Mouse (Mus musculus): Measurements from ENCODE around the gene Olfr54. TPM values are rescaled to one million over a fixed set of nuclear protein-coding genes. Genes with fewer than 3 reads are reported as not detected.
"Not testable (repeated sequence)": the region's sequence is repeated elsewhere in the genome, so short reads cannot be mapped to it uniquely, and the experiment has no call there.

Olfr54 gene
- polyA plus RNA-seq, 1 experiment from 2014 or later, result not detected

DNA sequence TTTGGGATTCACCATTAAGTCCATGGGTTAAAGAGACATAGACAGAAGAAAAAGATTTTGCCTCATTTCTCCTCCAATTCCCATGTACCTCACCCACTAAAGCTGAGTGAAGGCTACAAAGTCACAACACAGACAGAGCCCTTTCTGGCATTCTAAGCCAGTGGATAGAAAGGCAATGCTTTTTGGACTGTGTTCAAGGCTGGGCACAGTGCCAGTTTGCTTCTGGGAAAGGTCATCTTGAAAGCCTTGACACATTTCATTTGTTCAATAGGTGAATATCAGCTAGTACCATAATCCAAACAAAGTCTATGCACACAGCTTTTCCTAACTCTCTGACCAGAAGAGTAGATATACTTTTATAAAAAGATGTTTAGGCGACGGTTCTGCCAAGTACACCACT, 21.9 kb downstream of the Olfr54 start:
- no peak overlapping the region for H3K9ac ChIP-seq (replicated peaks)
- H3K4me1 ChIP-seq, result no peaks in the 10 kb centered on the region
- H3K9me3 ChIP-seq, result no peaks in the 10 kb centered on the region
- H3K36me3 ChIP-seq, result no peaks in the 10 kb centered on the region
- ATAC-seq (ENCODE audit: low FRiP score, low read depth), result no peak
- no peak overlapping the region for H3K4me2 ChIP-seq (replicated peaks)
- H3K4me3 ChIP-seq, result no peak overlapping the region
- no peak overlapping the region for H3K27ac ChIP-seq (replicated peaks)
- WGBS, result 90% methylated on average over 2 of the region's 2 CpGs
- H3K27me3 ChIP-seq, result no peaks in the 10 kb centered on the region

DNA sequence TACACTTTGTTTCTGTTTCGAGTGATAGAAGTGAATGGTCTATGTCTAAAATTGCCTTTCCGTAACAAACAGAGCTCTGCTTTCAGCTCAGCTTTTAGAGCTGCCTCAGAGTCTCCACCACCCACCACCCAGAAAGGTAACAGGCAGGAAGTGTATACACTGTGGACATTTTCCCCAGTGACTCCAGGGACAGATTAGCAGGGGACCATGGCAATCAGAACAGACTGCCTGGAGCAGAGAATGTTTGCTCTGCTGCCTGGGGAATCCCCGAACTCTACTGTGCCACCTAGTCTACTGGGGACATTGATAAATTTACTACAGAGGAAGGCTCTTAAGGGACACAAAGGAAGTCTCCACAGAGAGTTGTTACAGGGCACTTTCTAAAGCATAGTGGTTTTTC, 30.7 kb downstream of the Olfr54 start:
- not testable (repeated sequence) for H3K9ac ChIP-seq (replicated peaks); ATAC-seq (ENCODE audit: low FRiP score, low read depth); H3K4me1 ChIP-seq; H3K36me3 ChIP-seq; H3K27me3 ChIP-seq; H3K4me2 ChIP-seq (replicated peaks); H3K4me3 ChIP-seq; H3K9me3 ChIP-seq; H3K27ac ChIP-seq (replicated peaks)
- 73% methylated on average over 3 of the region's 3 CpGs for WGBS

DNA sequence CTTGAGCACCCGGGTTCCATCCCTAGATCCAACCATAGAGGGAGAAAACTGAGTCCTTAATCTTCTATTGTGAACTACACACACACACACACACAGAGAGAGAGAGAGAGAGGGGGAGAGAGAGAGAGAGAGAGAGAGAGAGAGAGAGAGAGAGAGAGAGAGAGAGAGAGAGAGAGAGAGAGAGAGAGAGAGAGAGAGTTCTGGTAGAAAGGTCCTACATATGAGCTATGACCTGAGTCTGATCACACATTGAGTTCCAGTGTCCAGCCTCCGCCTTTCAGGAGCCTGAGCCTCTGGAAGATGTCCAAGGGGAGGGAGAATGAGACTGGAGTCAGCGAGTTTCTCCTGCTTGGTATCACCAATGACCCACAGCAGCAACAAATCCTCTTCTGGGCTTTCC, 33.8 kb downstream of the Olfr54 start, which contains the start of gene Olfr1375:
Gene Olfr1375, plus strand, starts transcription at position 301 of the 400 bp plus-strand sequence.
- H3K4me2 ChIP-seq (replicated peaks); H3K9me3 ChIP-seq; ATAC-seq (ENCODE audit: low FRiP score, low read depth); H3K4me3 ChIP-seq; H3K27me3 ChIP-seq; H3K27ac ChIP-seq (replicated peaks); H3K36me3 ChIP-seq; H3K9ac ChIP-seq (replicated peaks); H3K4me1 ChIP-seq: not testable (repeated sequence)
- 62% methylated on average over 3 of the region's 3 CpGs for WGBS

DNA sequence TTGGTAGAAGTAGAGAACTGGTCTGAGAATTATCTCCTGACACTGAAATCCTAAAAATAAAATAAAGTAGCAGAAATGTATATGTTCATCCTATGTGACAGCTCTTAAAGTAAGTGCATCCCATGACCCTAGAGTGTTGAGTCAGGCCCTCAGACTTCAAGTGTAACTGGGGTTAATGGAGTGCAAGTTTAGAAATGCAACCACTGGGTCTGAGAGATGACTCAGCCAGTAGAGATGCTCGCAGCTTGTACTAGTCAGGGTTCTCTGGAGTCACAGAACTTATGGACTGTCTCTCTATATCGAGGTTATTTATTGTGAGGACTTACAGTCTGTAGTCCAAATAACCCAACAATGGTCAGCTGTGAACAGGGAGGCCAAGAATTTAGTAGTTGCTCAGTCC, 37.6 kb downstream of the Olfr54 start:
- Histone ChIP-seq H3K4me2 (replicated peaks) (no peak overlapping the region), H3K4me1 (no peaks in the 10 kb centered on the region), H3K9me3 (no peaks in the 10 kb centered on the region), H3K36me3 (no peaks in the 10 kb centered on the region), H3K27ac (replicated peaks) (no peak overlapping the region), H3K9ac (replicated peaks) (no peak overlapping the region), H3K27me3 (no peaks in the 10 kb centered on the region), H3K4me3 (no peak overlapping the region)
- WGBS, result 70% methylated on average over 2 of the region's 2 CpGs
- ATAC-seq (ENCODE audit: low FRiP score, low read depth), result no peak

DNA sequence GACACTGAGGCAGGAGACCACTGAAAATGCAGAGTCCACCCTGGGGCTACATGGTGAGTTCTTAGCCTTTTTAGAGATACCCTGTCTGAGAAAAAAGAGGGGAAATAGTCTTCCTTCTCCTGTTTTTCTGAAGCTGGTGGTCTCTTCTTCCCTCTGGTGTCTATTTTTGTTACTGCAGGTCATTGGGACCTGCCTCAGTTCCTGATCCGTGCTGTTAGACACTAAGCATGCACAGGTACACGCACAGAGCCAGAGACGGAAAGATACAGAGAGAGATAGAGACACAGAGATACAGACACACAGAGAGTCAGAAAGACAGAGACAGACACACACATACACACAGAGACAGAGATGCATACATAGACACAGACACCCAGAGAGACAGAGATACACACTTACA, 39.2 kb downstream of the Olfr54 start:
- Histone ChIP-seq H3K4me2 (replicated peaks) (no peak overlapping the region), H3K9ac (replicated peaks) (no peak overlapping the region), H3K36me3 (no peaks in the 10 kb centered on the region), H3K9me3 (no peaks in the 10 kb centered on the region), H3K4me1 (no peaks in the 10 kb centered on the region), H3K27me3 (no peaks in the 10 kb centered on the region), H3K4me3 (no peak overlapping the region), H3K27ac (replicated peaks) (no peak overlapping the region)
- 50% methylated on average over 3 of the region's 3 CpGs for WGBS
- no peak for ATAC-seq (ENCODE audit: low FRiP score, low read depth)

DNA sequence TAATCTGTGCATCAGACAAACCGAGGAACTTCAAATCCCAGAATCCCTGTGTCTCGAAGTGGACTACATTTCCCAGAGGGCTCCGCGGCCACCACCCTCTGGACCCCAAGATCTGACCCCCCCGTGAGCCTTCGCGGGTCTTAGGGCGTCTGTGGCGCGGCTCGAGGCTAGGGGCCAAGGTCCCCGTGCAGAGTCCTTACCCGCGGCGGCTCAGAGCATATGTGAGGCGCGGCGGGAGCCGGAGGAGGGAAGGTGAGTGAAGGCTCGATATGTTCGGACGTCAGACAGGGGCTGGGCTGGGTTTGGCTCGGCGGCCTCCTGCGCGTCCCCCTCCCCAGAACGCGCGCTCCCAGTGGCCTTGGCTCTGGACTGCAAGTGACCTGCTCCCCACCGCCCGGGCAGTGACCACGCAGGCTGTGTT, 45.1 kb downstream of the Olfr54 start, which contains the start of gene Zfp354a:
Gene Zfp354a, plus strand, starts transcription at position 107 of the 421 bp plus-strand sequence.
- H3K9ac ChIP-seq (replicated peaks), result peak within 1 kb of the TSS; percentile 77
- no peaks in the 10 kb centered on the region for H3K27me3 ChIP-seq
- under 1% methylated on average over 31 of the region's 32 CpGs for WGBS
- H3K4me3 ChIP-seq, result peak within 1 kb of the TSS; percentile 77
- H3K36me3 ChIP-seq, result peaks cover 30% of the 10 kb centered on the region
- H3K4me1 ChIP-seq, result peaks cover 11% of the 10 kb centered on the region
- peak within 1 kb of the TSS; percentile 84 for H3K4me2 ChIP-seq (replicated peaks)
- ATAC-seq (ENCODE audit: low FRiP score, low read depth), result peak; percentile 95
- no peaks in the 10 kb centered on the region for H3K9me3 ChIP-seq
- peak within 1 kb of the TSS; percentile 50; the same call in 1 of the 2 replicates for H3K27ac ChIP-seq (replicated peaks)

DNA sequence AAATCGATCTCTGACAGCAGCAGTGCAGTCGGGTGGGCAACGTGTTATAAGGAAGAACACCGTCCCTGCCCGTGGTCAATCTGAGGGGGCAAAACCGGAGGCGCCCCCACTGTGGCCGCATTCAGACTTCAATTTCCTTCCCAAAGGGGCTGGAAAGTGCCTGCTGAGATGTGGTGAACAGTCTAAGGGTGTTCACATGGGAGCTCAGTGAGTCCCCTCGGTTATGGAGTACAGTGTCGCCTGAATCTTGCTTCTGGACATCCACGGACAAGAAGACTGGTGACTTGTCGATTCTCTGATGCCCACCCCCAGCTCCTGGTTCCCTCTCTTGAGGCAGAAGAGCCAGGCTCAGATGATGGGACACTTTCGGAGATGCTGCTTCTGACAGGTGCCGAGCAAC, 45.6 kb downstream of the Olfr54 start:
- peaks cover 35% of the 10 kb centered on the region for H3K36me3 ChIP-seq
- H3K27me3 ChIP-seq, result no peaks in the 10 kb centered on the region
- no peaks in the 10 kb centered on the region for H3K9me3 ChIP-seq
- H3K27ac ChIP-seq (replicated peaks), result no peak overlapping the region
- WGBS, result 19% methylated on average over 14 of the region's 14 CpGs
- no peak; the same call in 1 of the 2 replicates for ATAC-seq (ENCODE audit: low FRiP score, low read depth)
- H3K4me2 ChIP-seq (replicated peaks), result peak overlapping the region; percentile 84
- H3K4me1 ChIP-seq, result peaks cover 11% of the 10 kb centered on the region
- H3K4me3 ChIP-seq, result peak overlapping the region; percentile 77
- H3K9ac ChIP-seq (replicated peaks), result peak overlapping the region; percentile 77

DNA sequence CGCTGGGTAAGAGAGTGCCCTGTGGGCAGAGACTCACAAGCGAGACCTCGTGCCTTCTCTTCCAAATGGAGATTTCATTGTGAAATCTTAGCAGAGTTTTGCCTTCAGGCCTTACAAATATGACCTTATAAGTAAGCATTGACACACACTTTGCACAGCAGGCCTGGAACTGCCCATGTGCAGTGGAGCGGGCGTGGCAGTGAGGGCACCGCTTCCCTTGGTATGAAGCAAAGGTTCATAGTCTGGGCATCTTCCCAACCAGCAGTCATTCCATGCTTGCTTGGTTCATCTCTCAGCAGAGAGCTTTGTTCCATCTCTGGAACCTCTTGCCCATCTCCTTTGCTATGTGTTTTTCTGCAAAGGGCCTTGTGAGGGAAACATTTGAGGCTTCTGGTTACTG, 46.9 kb downstream of the Olfr54 start:
- no peak for ATAC-seq (ENCODE audit: low FRiP score, low read depth)
- H3K9me3 ChIP-seq, result no peaks in the 10 kb centered on the region
- no peak overlapping the region for H3K27ac ChIP-seq (replicated peaks)
- no peak overlapping the region for H3K4me2 ChIP-seq (replicated peaks)
- no peak overlapping the region for H3K9ac ChIP-seq (replicated peaks)
- peaks cover 47% of the 10 kb centered on the region for H3K36me3 ChIP-seq
- no peak overlapping the region for H3K4me3 ChIP-seq
- peaks cover 11% of the 10 kb centered on the region for H3K4me1 ChIP-seq
- 92% methylated on average over 6 of the region's 6 CpGs for WGBS
- H3K27me3 ChIP-seq, result no peaks in the 10 kb centered on the region

DNA sequence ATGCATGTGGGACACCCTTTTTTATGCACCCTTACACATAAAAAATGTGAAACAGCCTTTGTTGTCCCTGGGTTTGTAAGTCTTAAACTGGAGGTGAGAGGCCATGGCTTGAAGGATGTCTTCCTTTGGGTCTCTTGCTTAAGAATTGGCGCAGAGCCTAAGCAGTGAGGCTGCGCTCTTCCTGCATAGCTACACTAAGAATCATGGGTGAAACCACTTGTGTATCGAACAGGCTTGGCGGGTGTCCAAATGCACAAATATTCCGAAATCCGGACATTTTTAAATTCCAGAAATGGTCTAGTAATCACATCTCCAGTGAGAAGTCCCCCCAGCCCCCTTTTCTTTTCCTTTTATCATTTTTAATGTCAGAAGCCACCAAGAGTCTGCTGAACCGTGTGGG, 49.2 kb downstream of the Olfr54 start:
- Histone ChIP-seq H3K27ac (replicated peaks) (no peak overlapping the region), H3K9ac (replicated peaks) (no peak overlapping the region), H3K4me1 (peaks cover 11% of the 10 kb centered on the region), H3K9me3 (no peaks in the 10 kb centered on the region), H3K4me3 (no peak overlapping the region), H3K27me3 (no peaks in the 10 kb centered on the region), H3K36me3 (peaks cover 63% of the 10 kb centered on the region), H3K4me2 (replicated peaks) (no peak overlapping the region)
- WGBS, result 95% methylated on average over 7 of the region's 7 CpGs
- ATAC-seq (ENCODE audit: low FRiP score, low read depth), result no peak

DNA sequence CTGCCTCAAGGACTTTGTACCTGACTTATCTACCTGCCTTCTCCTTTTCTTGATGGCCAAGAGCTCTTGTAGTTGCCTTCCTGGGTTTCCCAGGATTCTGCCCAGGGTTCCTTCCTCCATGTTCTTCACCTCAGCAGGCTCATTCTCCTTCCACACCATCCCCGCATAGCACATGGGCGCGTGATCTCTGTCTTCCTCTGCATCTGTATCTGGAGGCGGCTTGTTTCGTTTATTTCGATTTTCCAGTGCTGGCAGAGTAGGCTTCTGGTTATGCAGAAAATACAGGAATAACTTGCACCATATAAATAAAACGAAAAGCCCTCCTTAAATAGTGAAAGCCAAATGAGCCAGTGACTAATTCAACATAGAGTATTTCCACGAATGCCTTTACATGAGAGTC, 49.8 kb downstream of the Olfr54 start:
- H3K9me3 ChIP-seq, result no peaks in the 10 kb centered on the region
- peaks cover 11% of the 10 kb centered on the region for H3K4me1 ChIP-seq
- 95% methylated on average over 8 of the region's 8 CpGs for WGBS
- H3K27ac ChIP-seq (replicated peaks), result no peak overlapping the region
- ATAC-seq (ENCODE audit: low FRiP score, low read depth), result no peak
- H3K4me3 ChIP-seq, result no peak overlapping the region
- H3K36me3 ChIP-seq, result peaks cover 69% of the 10 kb centered on the region
- no peaks in the 10 kb centered on the region for H3K27me3 ChIP-seq
- no peak overlapping the region for H3K4me2 ChIP-seq (replicated peaks)
- H3K9ac ChIP-seq (replicated peaks), result no peak overlapping the region

Other genes starting within 250 kb of the Olfr54 start
- gene Zfp354c, start 186.5 kb upstream of the Olfr54 start, polyA plus RNA-seq (2016; fragmentation: Nextera tagmentation; extraction: Ambion mirVana), result 58.1 and 59.2 TPM in 2 replicates
- gene Zfp879, start 172.7 kb upstream of the Olfr54 start, polyA plus RNA-seq (2016; fragmentation: Nextera tagmentation; extraction: Ambion mirVana), result 1.1 and 1.8 TPM in 2 replicates
- not detected in 2 replicates for gene Grm6, start 163.6 kb upstream of the Olfr54 start, polyA plus RNA-seq (2016; fragmentation: Nextera tagmentation; extraction: Ambion mirVana)
- 17.3 and 19.3 TPM in 2 replicates for gene Zfp454, start 126.6 kb upstream of the Olfr54 start, polyA plus RNA-seq (2016; fragmentation: Nextera tagmentation; extraction: Ambion mirVana)
- 37.4 and 40.2 TPM in 2 replicates for gene Zfp2, start 98.1 kb upstream of the Olfr54 start, polyA plus RNA-seq (2016; fragmentation: Nextera tagmentation; extraction: Ambion mirVana)
- gene Zfp354b, start 82.6 kb upstream of the Olfr54 start, polyA plus RNA-seq (2016; fragmentation: Nextera tagmentation; extraction: Ambion mirVana), result 2.1 and 2.4 TPM in 2 replicates
- not detected in 2 replicates for gene 4933414I15Rik, start 70.5 kb upstream of the Olfr54 start, polyA plus RNA-seq (2016; fragmentation: Nextera tagmentation; extraction: Ambion mirVana)
- gene Prop1, start 60.5 kb upstream of the Olfr54 start, polyA plus RNA-seq (2016; fragmentation: Nextera tagmentation; extraction: Ambion mirVana), result not detected in 2 replicates
- not detected in 2 replicates for gene Olfr1378, start 47.7 kb upstream of the Olfr54 start, polyA plus RNA-seq (2016; fragmentation: Nextera tagmentation; extraction: Ambion mirVana)
- gene Olfr1377, start 32.3 kb upstream of the Olfr54 start, polyA plus RNA-seq (2016; fragmentation: Nextera tagmentation; extraction: Ambion mirVana), result not detected in 2 replicates
- gene Olfr51, start 10.6 kb upstream of the Olfr54 start, polyA plus RNA-seq (2016; fragmentation: Nextera tagmentation; extraction: Ambion mirVana), result not detected in 2 replicates
- not detected in 2 replicates for gene Olfr1375, start 33.9 kb downstream of the Olfr54 start, polyA plus RNA-seq (2016; fragmentation: Nextera tagmentation; extraction: Ambion mirVana)
- 11.3 and 11.7 TPM in 2 replicates for gene Zfp354a, start 45.0 kb downstream of the Olfr54 start, polyA plus RNA-seq (2016; fragmentation: Nextera tagmentation; extraction: Ambion mirVana)
- not detected in 2 replicates for gene Gm12569, start 206.2 kb downstream of the Olfr54 start, polyA plus RNA-seq (2016; fragmentation: Nextera tagmentation; extraction: Ambion mirVana)
- 148 and 150 TPM in 2 replicates for gene Clk4, start 247.5 kb downstream of the Olfr54 start, polyA plus RNA-seq (2016; fragmentation: Nextera tagmentation; extraction: Ambion mirVana)
- 0.20 and 0.85 TPM in 2 replicates for gene BC049762, start 248.8 kb downstream of the Olfr54 start, polyA plus RNA-seq (2016; fragmentation: Nextera tagmentation; extraction: Ambion mirVana)